Mouse (Mus musculus) embryonic facial prominence, embryonic 15.5 days (tissue): ENCODE measurements around the gene Lmo7. TPM values are rescaled to one million over a fixed set of nuclear protein-coding genes. Genes with fewer than 3 reads are reported as not detected.

Experiments used
- ATAC-seq: fragments of 200-750 bp; cut with Nextera tagmentation; 2 replicates; pipeline ENCODE4 v1.8.0; 2017; ENCODE audit warnings: low read depth, moderate TSS enrichment; ENCODE audit not compliant: insufficient number of reproducible peaks, low FRiP score, low TSS enrichment
- H3K27ac ChIP-seq: fragments of 300-500 bp; sonication (generic); replicated peaks from 2 replicates; pipeline ENCODE4 v1.5.1; 2015; ENCODE audit warnings: mild to moderate bottlenecking, inconsistent platforms
- H3K27me3 ChIP-seq: fragments of 300-500 bp; sonication (generic); 2 replicates; pipeline ENCODE4 v1.6.1; 2015; ENCODE audit warnings: inconsistent platforms
- H3K36me3 ChIP-seq: fragments of 300-500 bp; sonication (generic); 2 replicates; pipeline ENCODE4 v1.6.1; 2015; ENCODE audit warnings: mild to moderate bottlenecking, inconsistent platforms
- H3K4me1 ChIP-seq: fragments of 300-500 bp; sonication (generic); 2 replicates; pipeline ENCODE4 v1.6.1; 2015; ENCODE audit warnings: inconsistent platforms
- H3K4me2 ChIP-seq: fragments of 300-500 bp; sonication (generic); replicated peaks from 2 replicates; pipeline ENCODE4 v1.6.1; 2015; ENCODE audit warnings: mild to moderate bottlenecking, inconsistent platforms
- H3K4me3 ChIP-seq: fragments of 300-500 bp; sonication (generic); replicated peaks from 2 replicates; pipeline ENCODE4 v1.5.1; 2015; ENCODE audit warnings: mild to moderate bottlenecking, inconsistent platforms
- H3K9ac ChIP-seq: fragments of 300-500 bp; sonication (generic); 2 replicates; pipeline ENCODE4 v1.6.1; 2015; ENCODE audit warnings: inconsistent platforms
- H3K9me3 ChIP-seq: fragments of 300-500 bp; sonication (generic); replicated peaks from 2 replicates; pipeline ENCODE4 v1.6.1; 2016; ENCODE audit warnings: inconsistent platforms
- WGBS: fragments of 180-500 bp; shearing (Covaris S2); methylation state at CpG from one replicate; pipeline ENCODE4 v1.1.7; 2015; 5-methylcytosine and 5-hydroxymethylcytosine counted together
- polyA plus RNA-seq: library from polyadenylated mRNA; unstranded; fragments of >200 nt; fragmentation: Nextera tagmentation; extraction: Ambion mirVana; gene quantifications from 2 replicates; pipeline ENCODE4 v1.2.1, GENCODE M21; 2015

Lmo7 gene
- polyA plus RNA-seq, 1 experiment from 2014 or later, result 39.3 TPM

- H3K4me3 ChIP-seq, result no peak overlapping the region
- no peaks in the 10 kb centered on the region for H3K9me3 ChIP-seq
- 58% methylated on average over 7 of the region's 7 CpGs for WGBS
- no peak for ATAC-seq
- peaks cover 19% of the 10 kb centered on the region for H3K4me1 ChIP-seq
- no peak overlapping the region for H3K4me2 ChIP-seq
- H3K9ac ChIP-seq, result no peak overlapping the region
- H3K27me3 ChIP-seq, result no peaks in the 10 kb centered on the region
- H3K36me3 ChIP-seq, result no peaks in the 10 kb centered on the region
- H3K27ac ChIP-seq, result peak overlapping the region; percentile 86
Observed at GRCm38 (mm10) chr14:101805328-101805697, 75.6 kb downstream of the Lmo7 start.

- no peak for ATAC-seq
- peak overlapping the region; percentile 86 for H3K27ac ChIP-seq
- no peak overlapping the region for H3K4me2 ChIP-seq
- no peak overlapping the region for H3K9ac ChIP-seq
- 51% methylated on average over 5 of the region's 5 CpGs for WGBS
- no peak overlapping the region for H3K4me3 ChIP-seq
- no peaks in the 10 kb centered on the region for H3K27me3 ChIP-seq
- no peaks in the 10 kb centered on the region for H3K36me3 ChIP-seq
- H3K9me3 ChIP-seq, result no peaks in the 10 kb centered on the region
- H3K4me1 ChIP-seq, result peaks cover 19% of the 10 kb centered on the region
Observed at GRCm38 (mm10) chr14:101806058-101806457, 76.3 kb downstream of the Lmo7 start.

- Histone ChIP-seq H3K4me1 (peaks cover 19% of the 10 kb centered on the region), H3K9ac (no peak overlapping the region), H3K27ac (no peak overlapping the region), H3K9me3 (no peaks in the 10 kb centered on the region), H3K4me3 (no peak overlapping the region), H3K36me3 (no peaks in the 10 kb centered on the region), H3K4me2 (no peak overlapping the region), H3K27me3 (no peaks in the 10 kb centered on the region)
- ATAC-seq, result no peak
- 72% methylated on average over 4 of the region's 4 CpGs for WGBS
Observed at GRCm38 (mm10) chr14:101806607-101807006, 76.8 kb downstream of the Lmo7 start.

- Histone ChIP-seq H3K4me2 (no peak overlapping the region), H3K27me3 (no peaks in the 10 kb centered on the region), H3K36me3 (no peaks in the 10 kb centered on the region), H3K4me3 (no peak overlapping the region), H3K27ac (no peak overlapping the region), H3K4me1 (no peaks in the 10 kb centered on the region), H3K9me3 (no peaks in the 10 kb centered on the region), H3K9ac (no peak overlapping the region)
- no peak for ATAC-seq
- 79% methylated on average over 5 of the region's 5 CpGs for WGBS
Observed at GRCm38 (mm10) chr14:101816450-101816849, 86.7 kb downstream of the Lmo7 start.

GRCm38 (mm10) chr14:101822390-101822789 is 92.6 kb downstream of the Lmo7 start:
- Histone ChIP-seq H3K4me2 (no peak overlapping the region), H3K4me1 (peaks cover 4% of the 10 kb centered on the region; the same call in 1 of the 2 replicates), H3K36me3 (no peaks in the 10 kb centered on the region), H3K27ac (no peak overlapping the region), H3K9ac (no peak overlapping the region), H3K27me3 (no peaks in the 10 kb centered on the region), H3K9me3 (no peaks in the 10 kb centered on the region), H3K4me3 (no peak overlapping the region)
- no peak for ATAC-seq
- 89% methylated on average over 6 of the region's 6 CpGs for WGBS

- Histone ChIP-seq H3K4me3 (no peak overlapping the region), H3K9me3 (no peaks in the 10 kb centered on the region), H3K9ac (no peak overlapping the region), H3K27ac (no peak overlapping the region), H3K27me3 (no peaks in the 10 kb centered on the region), H3K36me3 (no peaks in the 10 kb centered on the region), H3K4me2 (no peak overlapping the region), H3K4me1 (peaks cover 4% of the 10 kb centered on the region; the same call in 1 of the 2 replicates)
- ATAC-seq, result no peak
- 61% methylated on average over 4 of the region's 4 CpGs for WGBS
Observed at GRCm38 (mm10) chr14:101822871-101823270, 93.1 kb downstream of the Lmo7 start.

- Histone ChIP-seq H3K36me3 (no peaks in the 10 kb centered on the region), H3K9ac (no peak overlapping the region), H3K27me3 (no peaks in the 10 kb centered on the region), H3K9me3 (no peaks in the 10 kb centered on the region), H3K4me3 (no peak overlapping the region), H3K4me2 (no peak overlapping the region), H3K27ac (no peak overlapping the region), H3K4me1 (peaks cover 10% of the 10 kb centered on the region)
- WGBS, result 65% methylated on average over 5 of the region's 5 CpGs
- ATAC-seq, result no peak
Observed at GRCm38 (mm10) chr14:101829676-101830075, 99.9 kb downstream of the Lmo7 start.

GRCm38 (mm10) chr14:101830116-101830515 is 100.4 kb downstream of the Lmo7 start:
- Histone ChIP-seq H3K27ac (no peak overlapping the region), H3K4me2 (no peak overlapping the region), H3K36me3 (no peaks in the 10 kb centered on the region), H3K4me1 (peaks cover 10% of the 10 kb centered on the region), H3K27me3 (no peaks in the 10 kb centered on the region), H3K9ac (no peak overlapping the region), H3K4me3 (no peak overlapping the region), H3K9me3 (no peaks in the 10 kb centered on the region)
- 57% methylated on average over 6 of the region's 6 CpGs for WGBS
- no peak for ATAC-seq

GRCm38 (mm10) chr14:101834109-101834508 is 104.4 kb downstream of the Lmo7 start:
- Histone ChIP-seq H3K4me2 (no peak overlapping the region), H3K27ac (no peak overlapping the region), H3K36me3 (no peaks in the 10 kb centered on the region), H3K9ac (no peak overlapping the region), H3K4me3 (no peak overlapping the region), H3K4me1 (peaks cover 22% of the 10 kb centered on the region), H3K9me3 (no peaks in the 10 kb centered on the region), H3K27me3 (no peaks in the 10 kb centered on the region)
- no peak for ATAC-seq
- WGBS, result 80% methylated on average over 3 of the region's 3 CpGs

GRCm38 (mm10) chr14:101836401-101836800 is 106.6 kb downstream of the Lmo7 start:
- Histone ChIP-seq H3K27ac (no peak overlapping the region), H3K9ac (no peak overlapping the region), H3K36me3 (no peaks in the 10 kb centered on the region), H3K4me1 (peaks cover 28% of the 10 kb centered on the region), H3K4me3 (no peak overlapping the region), H3K4me2 (no peak overlapping the region), H3K9me3 (no peaks in the 10 kb centered on the region), H3K27me3 (no peaks in the 10 kb centered on the region)
- no peak for ATAC-seq
- 83% methylated on average over 2 of the region's 2 CpGs for WGBS

GRCm38 (mm10) chr14:101837176-101837575 is 107.4 kb downstream of the Lmo7 start:
- no peak overlapping the region for H3K4me3 ChIP-seq
- no peaks in the 10 kb centered on the region for H3K27me3 ChIP-seq
- no peaks in the 10 kb centered on the region for H3K36me3 ChIP-seq
- no peak overlapping the region for H3K4me2 ChIP-seq
- no peak for ATAC-seq
- peaks cover 28% of the 10 kb centered on the region for H3K4me1 ChIP-seq
- 0 out of 2 replicates have a peak overlapping the region, but pooled peaks have one; percentile 22 for H3K27ac ChIP-seq
- WGBS, result 71% methylated on average over 6 of the region's 6 CpGs
- H3K9ac ChIP-seq, result no peak overlapping the region
- no peaks in the 10 kb centered on the region for H3K9me3 ChIP-seq

- Histone ChIP-seq H3K9me3 (no peaks in the 10 kb centered on the region), H3K27ac (peak overlapping the region; percentile 63), H3K36me3 (no peaks in the 10 kb centered on the region), H3K27me3 (no peaks in the 10 kb centered on the region), H3K4me2 (no peak overlapping the region), H3K4me3 (no peak overlapping the region), H3K9ac (no peak overlapping the region), H3K4me1 (peaks cover 32% of the 10 kb centered on the region)
- 36% methylated on average over 7 of the region's 7 CpGs for WGBS
- no peak for ATAC-seq
Observed at GRCm38 (mm10) chr14:101838231-101838839, 108.6 kb downstream of the Lmo7 start.
